Mouse (Mus musculus): ENCODE measurements at regions not wholly inside any gene's neighbourhood (a gene's known extent, or its start where the extent isn't known, plus 50 kb on each side); places are given as distances from the start of the nearest gene placed in this dataset.
"Not testable (repeated sequence)": the region's sequence is repeated elsewhere in the genome, so short reads cannot be mapped to it uniquely, and the experiment has no call there.

- TF ChIP-seq POLR2A (IDR thresholded peaks at IDR 0.05; ENCODE audit: borderline replicate concordance, low read depth, low read length) (no peak), CTCF (IDR thresholded peaks at IDR 0.05; ENCODE audit: low read depth, low read length) (no peak)
- no peak overlapping the region for H3K27ac ChIP-seq (ENCODE audit: insufficient read depth, low read depth, low read length)
- H3K4me3 ChIP-seq (ENCODE audit: insufficient read depth, low read length), result no peak overlapping the region
- H3K4me1 ChIP-seq (ENCODE audit: control insufficient read depth, insufficient read depth, low read length), result no peaks in the 10 kb centered on the region
Observed at GRCm38 (mm10) chr15:24348975-24349560, 1064.5 kb downstream of the Basp1 start.

GRCm38 (mm10) chr15:24335876-24336275 is 1077.7 kb downstream of the Basp1 start:
- not testable (repeated sequence) for H3K27ac ChIP-seq (ENCODE audit: insufficient read depth, low read depth, low read length); H3K4me3 ChIP-seq (ENCODE audit: insufficient read depth, low read length); H3K4me1 ChIP-seq (ENCODE audit: control insufficient read depth, insufficient read depth, low read length)

- H3K4me3 ChIP-seq (ENCODE audit: insufficient read depth, low read length); H3K27ac ChIP-seq (ENCODE audit: insufficient read depth, low read depth, low read length); H3K4me1 ChIP-seq (ENCODE audit: control insufficient read depth, insufficient read depth, low read length): not testable (repeated sequence)
Observed at GRCm38 (mm10) chr15:24303123-24303522, 1110.4 kb downstream of the Basp1 start.

GRCm38 (mm10) chr15:24297236-24297635 is 1116.3 kb downstream of the Basp1 start:
- no peak for TF ChIP-seq CTCF (IDR thresholded peaks at IDR 0.05; ENCODE audit: low read depth, low read length)
- TF ChIP-seq POLR2A (IDR thresholded peaks at IDR 0.05; ENCODE audit: borderline replicate concordance, low read depth, low read length), result no peak
- Histone ChIP-seq H3K4me1 (ENCODE audit: control insufficient read depth, insufficient read depth, low read length) (no peaks in the 10 kb centered on the region), H3K27ac (ENCODE audit: insufficient read depth, low read depth, low read length) (no peak overlapping the region), H3K4me3 (ENCODE audit: insufficient read depth, low read length) (no peak overlapping the region)

- no peak overlapping the region for H3K27ac ChIP-seq (ENCODE audit: insufficient read depth, low read depth, low read length)
- TF ChIP-seq CTCF (IDR thresholded peaks at IDR 0.05; ENCODE audit: low read depth, low read length), result no peak
- no peak for TF ChIP-seq POLR2A (IDR thresholded peaks at IDR 0.05; ENCODE audit: borderline replicate concordance, low read depth, low read length)
- H3K4me1 ChIP-seq (ENCODE audit: control insufficient read depth, insufficient read depth, low read length), result no peaks in the 10 kb centered on the region
- no peak overlapping the region for H3K4me3 ChIP-seq (ENCODE audit: insufficient read depth, low read length)
Observed at GRCm38 (mm10) chr15:24296798-24297197, 1116.8 kb downstream of the Basp1 start.

GRCm38 (mm10) chr15:24275100-24275499 is 1138.5 kb downstream of the Basp1 start:
- TF ChIP-seq CTCF (IDR thresholded peaks at IDR 0.05; ENCODE audit: low read depth, low read length), result no peak
- TF ChIP-seq POLR2A (IDR thresholded peaks at IDR 0.05; ENCODE audit: borderline replicate concordance, low read depth, low read length), result no peak
- no peak overlapping the region for H3K4me3 ChIP-seq (ENCODE audit: insufficient read depth, low read length)
- H3K27ac ChIP-seq (ENCODE audit: insufficient read depth, low read depth, low read length), result no peak overlapping the region
- H3K4me1 ChIP-seq (ENCODE audit: control insufficient read depth, insufficient read depth, low read length), result no peaks in the 10 kb centered on the region

- TF ChIP-seq CTCF (IDR thresholded peaks at IDR 0.05; ENCODE audit: low read depth, low read length) (no peak), POLR2A (IDR thresholded peaks at IDR 0.05; ENCODE audit: borderline replicate concordance, low read depth, low read length) (no peak)
- H3K4me1 ChIP-seq (ENCODE audit: control insufficient read depth, insufficient read depth, low read length), result no peaks in the 10 kb centered on the region
- H3K4me3 ChIP-seq (ENCODE audit: insufficient read depth, low read length), result no peak overlapping the region
- no peak overlapping the region for H3K27ac ChIP-seq (ENCODE audit: insufficient read depth, low read depth, low read length)
Observed at GRCm38 (mm10) chr15:24267360-24267759, 1146.2 kb downstream of the Basp1 start.

Measured in bone marrow macrophage, adult 2 months (primary cell).